Mouse (Mus musculus): ENCODE measurements around the gene Sele.
"Not testable (repeated sequence)": the region's sequence is repeated elsewhere in the genome, so short reads cannot be mapped to it uniquely, and the experiment has no call there.

- TF ChIP-seq CTCF (IDR thresholded peaks at IDR 0.05; ENCODE audit: low read depth, low read length); POLR2A (IDR thresholded peaks at IDR 0.05; ENCODE audit: insufficient read depth, low read length): not testable (repeated sequence)
Observed at GRCm38 (mm10) chr1:164020746-164021145, 27.3 kb upstream of the Sele start.

All from ES-Bruce4 (cell line).